Mouse (Mus musculus): ENCODE measurements at regions not wholly inside any gene's neighbourhood (a gene's known extent, or its start where the extent isn't known, plus 50 kb on each side); places are given as distances from the start of the nearest gene placed in this dataset.

GRCm38 (mm10) chr3:40325872-40326803 is 204.9 kb upstream of the Intu start:
- TF ChIP-seq TCF12 (IDR thresholded peaks at IDR 0.05; ENCODE audit: insufficient read depth, poor library complexity, severe bottlenecking) (no peak), MAX (IDR thresholded peaks at IDR 0.05; ENCODE audit: low read depth) (no peak), POLR2A (IDR thresholded peaks at IDR 0.05; ENCODE audit: insufficient read length, low read depth) (no peak), CEBPB (IDR thresholded peaks at IDR 0.05; ENCODE audit: insufficient read depth, poor library complexity, severe bottlenecking) (no peak), MYOG (IDR thresholded peaks at IDR 0.05; ENCODE audit: control insufficient read depth in 1 of 3, insufficient read depth in 1 of 3, insufficient read length in 2 of 3, low read depth in 2 of 3) (no peak), MYOD1 (IDR thresholded peaks at IDR 0.05; ENCODE audit: control insufficient read depth in 1 of 3, insufficient read length in 2 of 3, low read depth in 2 of 3) (no peak)

Data from myocyte (in vitro differentiated cells).